Mouse (Mus musculus) mesoderm, embryonic 11.5 days (tissue): ENCODE results near the gene Pm20d2.

Experiments
- DNase-seq: peaks from one replicate; pipeline ENCODE4 v3.0.0-alpha.2; 2012; ENCODE audit warnings: low read depth, low spot score

The Pm20d2 gene

DNA sequence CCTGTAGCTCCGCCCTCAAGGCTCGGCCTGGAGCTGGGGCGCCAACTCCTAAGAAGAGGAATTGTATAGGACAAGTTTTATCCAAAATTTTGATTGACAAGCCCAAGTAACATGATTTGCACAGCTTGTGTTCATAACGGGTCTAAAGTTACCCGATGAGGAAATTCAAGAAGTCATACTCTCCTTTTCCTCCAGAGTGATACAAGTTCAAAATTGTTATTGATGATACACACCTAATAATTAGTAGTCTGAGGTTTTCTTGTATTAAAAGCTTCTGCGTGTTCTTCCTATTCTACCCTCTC, at the start of gene Pm20d2:
Gene Pm20d2, minus strand, starts transcription at position 3 of the 302 bp plus-strand sequence.
- DNase-seq, result no peak

GRCm38 (mm10) chr4:33230881-33231280, 41.3 kb upstream of the Pm20d2 start:
- no peak for DNase-seq

DNA sequence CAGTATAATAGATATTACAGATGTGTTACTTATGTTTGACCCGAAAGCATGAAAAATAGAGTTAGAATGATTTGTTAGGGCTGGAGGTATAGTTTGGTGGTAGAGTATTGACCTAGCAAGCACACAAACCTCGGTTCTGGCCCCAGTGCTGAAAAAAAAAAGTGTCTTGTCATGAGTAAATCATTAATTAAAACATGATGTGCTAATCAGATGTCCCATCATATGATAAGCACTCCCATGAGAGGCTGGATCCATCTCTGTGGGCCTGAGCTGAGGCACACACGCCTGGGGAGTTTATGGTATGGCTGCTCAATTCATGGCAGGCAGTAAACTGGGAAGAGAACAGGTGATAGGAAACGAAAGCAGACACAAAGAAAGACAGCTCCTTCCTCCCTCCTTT, 40.1 kb upstream of the Pm20d2 start:
- no peak for DNase-seq

- no peak for DNase-seq
Observed at GRCm38 (mm10) chr4:33227164-33227563, 37.6 kb upstream of the Pm20d2 start.

DNA sequence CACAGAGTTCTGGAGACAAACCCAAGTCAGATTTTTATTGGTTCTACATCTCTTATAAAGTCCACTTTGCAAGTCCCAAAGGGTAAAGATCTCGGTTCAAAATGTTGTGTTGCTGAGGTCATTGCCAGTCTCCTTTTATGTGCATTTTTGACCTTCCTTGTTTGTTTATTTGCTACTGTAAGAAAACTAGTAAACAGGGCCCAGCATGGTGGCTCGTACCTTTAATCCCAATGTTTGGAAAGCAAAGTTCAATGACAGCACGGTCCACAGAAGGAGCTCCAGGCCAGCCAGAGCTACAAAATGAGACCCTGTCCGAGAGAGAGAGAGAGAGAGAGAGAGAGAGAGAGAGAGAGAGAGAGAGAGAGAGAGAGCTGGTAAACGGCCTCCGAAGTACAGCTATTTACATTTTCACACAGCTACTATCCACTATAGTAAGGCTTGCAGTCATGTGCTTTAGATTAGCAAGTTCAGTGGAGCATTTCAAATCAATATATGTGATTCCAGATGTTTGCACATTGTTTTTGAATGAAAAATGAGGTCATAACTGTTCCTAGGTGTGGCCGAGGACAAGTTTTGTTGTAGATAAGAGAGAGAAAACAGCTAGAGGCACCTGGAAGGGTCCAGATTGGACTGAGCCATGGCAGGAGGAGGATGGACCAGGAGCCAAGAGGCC, 34.6 kb upstream of the Pm20d2 start:
- no peak for DNase-seq

DNA sequence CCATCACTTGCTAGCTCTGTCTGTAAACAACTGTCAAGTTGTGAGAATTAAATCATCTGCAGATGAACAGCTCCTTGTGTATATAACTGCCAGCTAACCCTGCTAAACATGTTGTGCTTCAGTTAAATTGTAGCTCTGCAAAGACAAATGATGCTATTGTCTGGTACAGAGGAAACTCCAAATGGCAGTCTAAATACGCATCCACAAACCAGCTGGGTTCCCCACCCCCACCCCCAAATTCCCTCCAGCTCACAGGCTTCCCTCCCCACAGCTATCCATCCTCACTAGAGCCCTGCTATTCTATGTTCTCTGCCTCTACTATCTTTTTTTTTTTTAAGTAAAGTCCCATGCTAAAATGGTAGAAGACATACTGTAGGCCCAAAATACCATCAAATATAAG, 32.3 kb upstream of the Pm20d2 start:
- no peak for DNase-seq

DNA sequence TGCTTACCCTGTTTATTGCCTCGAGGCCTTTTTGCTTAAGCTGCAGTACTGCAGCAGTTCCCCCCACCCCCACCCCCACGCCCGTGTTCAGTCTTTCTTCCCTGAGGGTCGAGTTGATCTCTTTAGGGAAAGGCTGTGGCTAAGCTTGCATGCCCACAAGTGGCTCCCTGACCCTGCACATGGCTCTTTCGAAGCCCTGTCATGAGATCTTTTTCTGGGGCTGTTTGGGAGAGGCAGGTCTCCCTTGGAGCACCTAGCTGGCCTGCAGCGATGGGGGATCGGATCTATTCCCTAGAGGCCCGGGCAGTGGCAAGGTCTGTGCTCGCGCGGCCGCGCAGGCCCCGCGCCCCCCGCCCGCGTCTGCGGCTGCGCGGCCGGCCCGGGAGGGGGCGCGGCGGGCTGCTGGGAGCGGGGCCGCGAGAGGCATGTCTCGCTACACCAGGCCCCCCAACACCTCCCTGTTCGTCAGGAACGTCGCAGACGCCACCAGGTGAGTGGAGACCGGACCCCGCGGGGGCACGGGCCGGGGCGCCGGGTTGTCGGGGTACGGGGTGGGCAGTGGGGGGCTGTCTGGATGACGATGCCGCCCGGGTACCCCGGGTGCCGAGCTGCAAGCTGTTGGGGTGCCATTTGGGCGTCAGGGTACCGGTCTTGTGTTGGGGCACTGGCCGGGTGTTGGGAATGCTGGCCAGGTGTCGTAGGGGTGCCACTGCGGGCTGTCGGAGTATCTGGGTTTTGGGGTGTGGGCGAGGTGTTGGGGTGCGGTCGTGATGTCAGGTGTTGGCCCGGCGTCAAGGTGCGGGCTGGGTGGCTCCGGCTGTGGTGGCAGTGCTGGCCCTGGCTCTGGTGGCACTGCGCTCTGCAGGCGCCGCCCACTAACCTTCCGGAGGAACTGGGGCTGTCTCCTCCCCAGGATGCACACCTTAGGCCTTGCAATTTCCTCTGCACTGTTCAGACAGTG, 19.6 kb upstream of the Pm20d2 start, which contains the start of gene Srsf12:
Gene Srsf12, plus strand, starts transcription at position 111 of the 961 bp plus-strand sequence.
- peak; percentile 47 for DNase-seq

- DNase-seq, result no peak
Observed at GRCm38 (mm10) chr4:33207551-33207950, 18.0 kb upstream of the Pm20d2 start.

DNA sequence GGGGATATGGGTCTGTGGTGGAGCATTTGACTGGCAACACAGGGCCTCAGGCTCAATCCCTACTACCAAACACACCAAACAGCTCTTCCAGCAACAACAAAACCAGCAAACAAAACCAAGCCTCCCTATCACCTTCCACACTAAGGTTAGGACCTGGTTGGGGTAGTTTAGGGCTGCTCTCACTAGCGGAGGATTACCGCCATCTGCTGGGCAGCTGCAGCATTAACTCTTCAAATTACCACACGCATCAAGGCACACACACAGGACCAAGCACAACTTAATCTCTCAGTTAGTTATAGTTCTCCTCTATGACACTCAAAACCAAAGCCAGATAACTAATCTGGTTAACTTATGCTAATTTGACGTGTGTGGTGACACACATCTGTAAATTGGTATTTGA, 15.1 kb upstream of the Pm20d2 start:
- DNase-seq, result peak; percentile 67

DNA sequence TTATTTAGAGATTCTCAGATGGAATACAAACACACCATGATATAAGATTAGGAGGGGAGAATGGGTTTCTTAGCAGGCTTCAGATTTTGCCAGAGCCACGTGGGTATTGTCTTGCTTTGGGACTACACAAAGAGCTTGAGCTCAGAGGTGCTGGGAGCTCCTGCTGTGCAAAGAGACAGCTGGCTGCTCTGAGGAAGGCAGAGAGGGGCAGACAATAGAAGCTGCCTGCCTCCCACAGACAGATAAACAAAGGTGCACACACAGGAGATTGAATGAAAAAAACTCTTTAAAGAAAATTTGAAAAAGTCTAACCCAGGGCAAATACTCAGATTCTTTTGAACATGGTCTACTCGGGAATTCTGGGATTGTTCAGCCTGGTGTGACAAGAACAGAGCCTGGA, 8.6 kb upstream of the Pm20d2 start:
- no peak for DNase-seq

- peak; percentile 81 for DNase-seq
Observed at GRCm38 (mm10) chr4:33188781-33189734, 479 bp downstream of the Pm20d2 start.

DNA sequence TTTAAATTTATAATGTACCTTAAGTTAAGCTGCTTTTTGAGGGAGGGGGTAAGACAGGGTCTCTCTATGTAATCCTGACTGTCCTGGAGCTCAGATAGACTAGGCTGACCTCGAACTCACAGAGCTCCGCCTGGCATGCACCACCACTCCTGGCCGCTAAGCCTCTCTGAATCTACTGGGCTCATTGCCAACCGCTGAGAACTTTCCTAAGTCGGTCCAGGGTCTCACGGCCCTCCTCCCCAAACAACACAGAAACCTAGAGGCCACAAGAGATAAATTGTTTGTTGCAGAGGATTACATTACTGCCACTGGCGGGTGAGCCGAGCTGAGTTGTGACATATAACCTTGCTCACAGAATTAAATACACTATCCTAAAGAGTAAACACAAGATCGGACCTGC, 1.4 kb downstream of the Pm20d2 start:
- DNase-seq, result peak; percentile 58

DNA sequence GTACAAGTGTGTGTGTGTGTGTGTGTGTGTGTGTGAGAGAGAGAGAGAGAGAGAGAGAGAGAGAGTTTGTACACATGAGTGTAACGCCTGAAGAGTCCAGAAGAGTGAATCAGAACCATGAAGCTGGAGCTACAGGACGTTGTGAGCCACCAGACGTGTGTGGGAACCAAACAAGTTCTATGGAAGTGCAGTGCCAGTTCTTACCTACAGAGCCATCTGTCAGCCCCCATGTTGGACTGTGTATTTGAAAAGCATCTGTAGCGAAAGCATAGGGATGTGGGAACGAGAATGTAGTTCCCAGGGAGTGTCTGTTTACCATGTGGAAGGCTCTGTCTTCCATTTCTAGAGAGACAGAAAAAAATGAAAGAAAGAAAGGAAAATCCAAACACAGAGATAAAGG, 6.1 kb downstream of the Pm20d2 start:
- DNase-seq, result no peak

GRCm38 (mm10) chr4:33152087-33153038, 37.2 kb downstream of the Pm20d2 start:
- DNase-seq, result no peak

DNA sequence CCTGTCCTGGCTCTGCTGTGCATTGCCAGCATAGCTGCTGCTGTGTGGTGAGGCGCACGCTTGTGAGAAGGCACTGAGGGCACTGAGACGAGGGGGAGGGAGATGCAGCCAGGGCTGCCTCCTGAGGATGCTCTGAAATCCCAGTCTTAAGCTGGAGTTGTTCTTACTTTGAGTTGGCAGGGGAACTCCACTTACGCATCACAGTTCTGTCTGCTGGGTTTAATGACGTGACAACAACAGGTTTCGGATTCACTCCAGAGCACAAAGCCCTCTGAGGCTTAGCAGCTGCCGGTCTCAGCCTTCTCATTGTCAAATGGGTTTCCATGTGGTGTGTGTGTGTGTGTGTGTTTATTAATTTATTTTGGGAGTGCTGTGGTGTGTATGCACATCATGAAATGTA, 40.4 kb downstream of the Pm20d2 start:
- no peak for DNase-seq

DNA sequence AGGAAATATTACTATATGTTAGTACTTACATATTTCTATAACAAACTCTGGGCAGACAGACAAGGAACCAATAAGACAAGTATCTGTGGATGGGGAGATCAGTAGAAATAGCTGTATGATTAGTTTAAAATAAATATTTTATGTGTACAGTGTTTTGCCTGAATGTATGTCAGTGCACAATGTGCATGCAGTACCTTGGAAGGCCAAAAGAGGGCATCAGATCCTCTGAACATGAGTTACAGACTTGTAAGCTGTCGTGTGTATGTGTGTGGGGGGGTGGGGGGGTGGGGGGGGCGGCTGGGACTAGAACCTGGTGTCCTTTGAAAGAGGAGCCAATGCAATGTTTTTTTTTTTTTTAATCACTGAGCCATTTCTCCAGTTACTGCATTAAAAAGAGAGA, 41.7 kb downstream of the Pm20d2 start:
- DNase-seq, result peak; percentile 57

GRCm38 (mm10) chr4:33146679-33147291, 42.8 kb downstream of the Pm20d2 start:
- no peak for DNase-seq

DNA sequence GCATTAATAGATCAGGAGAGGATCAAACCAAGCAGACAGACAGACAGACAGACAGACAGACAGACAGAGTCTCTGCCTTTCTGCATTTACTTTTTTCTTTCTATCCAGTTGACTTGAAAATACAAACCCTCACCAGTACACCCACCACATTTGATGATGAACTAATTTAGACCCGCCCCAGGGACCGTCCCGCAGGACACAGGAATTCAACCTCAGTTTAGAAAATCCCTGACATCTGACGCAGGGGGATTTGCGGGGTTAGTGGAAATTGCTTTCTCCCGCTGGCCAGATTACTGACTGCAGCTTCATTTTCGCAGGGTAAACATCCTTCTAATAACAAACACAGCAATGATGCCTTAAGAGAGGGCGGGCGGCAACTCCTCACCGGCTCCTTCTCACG, 57.3 kb downstream of the Pm20d2 start, which contains the start of gene Gabrr1:
Gene Gabrr1, plus strand, starts transcription at position 301 of the 400 bp plus-strand sequence.
- no peak for DNase-seq

DNA sequence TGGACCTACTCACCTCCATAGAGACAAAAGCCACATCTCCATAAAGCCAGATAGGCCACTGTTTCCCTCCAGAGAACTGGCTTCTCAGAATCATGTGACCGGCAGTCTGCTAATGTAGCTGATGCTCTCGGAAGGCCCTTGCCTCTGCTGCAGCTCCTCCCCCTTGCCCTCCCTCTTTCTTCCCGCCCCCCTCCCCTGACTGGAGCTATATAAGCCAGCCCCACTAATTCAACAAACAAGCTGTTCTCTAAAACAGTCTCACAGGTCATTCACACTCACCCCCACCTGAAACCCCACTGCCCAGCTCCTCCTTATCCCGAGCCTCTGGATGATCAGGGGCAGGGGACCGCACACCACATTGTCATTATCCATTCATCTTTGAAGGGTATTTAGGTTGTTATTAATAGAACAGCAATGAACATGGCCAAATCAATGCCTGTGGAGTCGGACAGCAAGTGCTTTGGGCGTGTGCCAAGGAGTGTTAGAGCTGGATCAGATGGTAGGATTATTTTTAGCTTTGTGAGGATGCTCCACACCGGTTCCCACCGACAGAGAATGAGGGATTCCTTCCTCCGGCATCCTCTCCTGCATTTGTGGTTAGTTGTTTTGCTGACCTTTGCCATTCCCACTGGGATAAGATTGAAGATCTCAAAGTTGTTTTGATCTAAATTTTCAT, 64.0 kb downstream of the Pm20d2 start:
- DNase-seq, result no peak

- peak; percentile 24 for DNase-seq
Observed at GRCm38 (mm10) chr4:33124493-33124892, 65.0 kb downstream of the Pm20d2 start.
